Mouse (Mus musculus): ENCODE measurements at regions not wholly inside any gene's neighbourhood (a gene's known extent, or its start where the extent isn't known, plus 50 kb on each side); places are given as distances from the start of the nearest gene placed in this dataset.

DNA sequence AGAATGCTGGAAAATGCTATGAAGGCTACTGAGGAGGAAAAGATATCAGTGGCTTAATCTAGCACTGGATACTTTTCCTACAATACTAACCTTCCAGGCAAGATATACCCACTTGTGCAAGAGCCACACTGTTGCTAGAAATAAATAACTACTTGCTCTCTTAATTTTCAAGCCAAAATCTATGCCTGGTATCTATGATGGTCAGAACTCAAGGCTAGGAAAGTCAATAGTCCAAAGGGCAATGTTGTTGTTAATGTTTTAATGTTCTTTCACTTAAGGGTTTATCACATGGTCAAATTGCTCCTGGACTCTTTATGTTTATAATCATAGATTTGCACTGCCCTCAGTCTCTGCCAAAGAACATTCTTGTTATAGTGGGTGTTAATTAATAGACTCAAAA, 533.5 kb downstream of the Kcnj2 start:
- TF ChIP-seq EP300 (IDR thresholded peaks at IDR 0.05; ENCODE audit: low read depth), result peak; percentile 57; the same call in 1 of the 2 replicates
- no peak for TF ChIP-seq CTCF (IDR thresholded peaks at IDR 0.05; ENCODE audit: low read depth)
